Mouse (Mus musculus) brain, adult 10 weeks (tissue): ENCODE measurements around the gene Olfr117. TPM values are rescaled to one million over a fixed set of nuclear protein-coding genes. Genes with fewer than 3 reads are reported as not detected.

Experiments
- polyA plus RNA-seq: library from polyadenylated mRNA; stranded (reverse); fragments of 350-450 nt; fragmentation: Illumina TruSeq; extraction: RNeasy Lipid Tissue Mini Kit (QIAGEN cat#74804); gene quantifications from one replicate; pipeline ENCODE4 v1.2.3, GENCODE M21; 2015; ENCODE audit warnings: low read depth, low replicate concordance

Olfr117 gene
- polyA plus RNA-seq, result not detected

DNA sequence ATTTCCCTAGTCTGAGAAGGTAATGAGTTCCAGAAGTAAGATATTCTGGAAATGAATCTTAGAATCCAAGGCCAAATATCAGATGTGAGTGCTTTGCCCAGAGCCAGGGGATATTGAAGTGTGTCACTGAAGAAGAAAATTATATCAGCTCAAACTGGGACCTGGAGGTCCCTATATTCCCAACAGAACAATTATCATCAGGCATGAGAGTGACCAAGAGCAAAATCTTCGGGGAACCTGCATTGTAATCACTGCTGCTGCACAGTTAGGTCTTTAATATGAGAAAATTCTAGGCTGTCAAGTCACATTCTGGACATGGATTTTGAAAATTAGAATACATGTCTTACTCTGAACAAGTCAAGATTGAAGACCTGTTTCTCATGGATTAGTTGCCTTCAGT is at the start of gene Olfr117:
Gene Olfr117, minus strand, starts transcription at position 101 of the 400 bp plus-strand sequence.

DNA sequence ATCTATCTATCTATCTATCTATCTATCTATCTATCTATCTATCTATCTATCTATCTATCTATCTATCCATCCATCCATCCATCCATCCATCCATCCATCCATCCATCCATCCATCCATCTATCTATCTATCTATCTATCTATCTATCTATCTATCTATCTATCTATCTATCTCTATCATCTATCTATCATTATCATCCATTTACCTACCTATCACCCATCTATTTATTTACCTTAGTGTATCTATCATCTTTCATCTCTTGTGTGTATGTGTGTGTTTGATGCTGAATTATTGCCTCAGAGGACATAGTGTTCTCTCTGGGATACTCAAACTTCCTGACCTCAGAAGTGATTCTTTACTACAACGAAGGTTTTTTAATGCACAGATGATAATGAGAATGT is 32.7 kb upstream of the Olfr117 start, which contains the start of gene Olfr119:
Gene Olfr119, plus strand, starts transcription at position 301 of the 400 bp plus-strand sequence.

DNA sequence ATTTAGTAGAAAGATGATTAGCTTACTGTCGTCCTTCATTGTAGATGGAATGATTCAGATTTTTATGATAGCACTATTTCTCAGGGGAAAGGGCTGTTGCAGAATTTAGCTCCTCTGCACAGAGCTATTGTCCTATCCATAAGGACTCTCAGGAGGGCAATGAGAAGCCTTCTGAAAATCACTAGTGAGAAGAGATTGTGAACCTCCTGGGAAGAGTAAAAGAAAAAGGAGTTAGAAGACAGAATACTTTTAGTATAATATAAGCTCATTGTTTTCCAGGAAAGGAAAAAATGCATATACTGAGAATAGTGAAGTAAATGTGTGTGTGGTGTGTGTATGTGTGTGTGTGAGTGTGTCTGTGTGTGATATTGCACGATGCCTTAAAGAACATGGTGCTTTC is 3.1 kb upstream of the Olfr117 start, which contains the start of gene Olfr118:
Gene Olfr118, plus strand, starts transcription at position 301 of the 400 bp plus-strand sequence.

DNA sequence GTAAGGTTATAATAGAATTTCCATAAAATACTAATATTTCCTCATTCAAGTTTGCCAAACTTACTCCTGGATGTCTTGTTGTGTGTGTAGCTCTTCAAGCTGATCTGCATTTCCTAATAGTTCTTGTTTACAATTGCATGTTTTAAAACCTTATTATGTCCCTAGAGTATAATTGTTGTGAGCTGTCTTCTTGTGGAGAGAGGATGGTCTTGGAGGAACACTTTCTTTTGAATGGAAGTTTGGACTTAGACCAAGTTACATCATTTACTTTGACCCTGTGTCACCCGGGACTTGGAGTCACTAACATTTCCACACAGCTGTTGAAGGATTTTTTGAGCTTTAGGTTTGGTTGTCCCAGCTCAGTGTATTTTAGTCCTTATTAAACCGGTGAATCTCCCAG is 36.6 kb downstream of the Olfr117 start, which contains the start of the genes Olfr115 and Olfr116:
Gene Olfr115, minus strand, starts transcription at position 101 of the 400 bp plus-strand sequence.
Gene Olfr116, minus strand, starts transcription at position 191 of the 400 bp plus-strand sequence.

Other genes starting within 250 kb of the Olfr117 start
- not detected for gene Olfr108, start 218.3 kb downstream of the Olfr117 start, polyA plus RNA-seq
- not detected for gene Olfr109, start 204.9 kb downstream of the Olfr117 start, polyA plus RNA-seq
- not detected for gene H2-M2, start 180.2 kb downstream of the Olfr117 start, polyA plus RNA-seq
- not detected for gene Olfr110, start 171.3 kb downstream of the Olfr117 start, polyA plus RNA-seq
- not detected for gene Olfr111, start 155.8 kb downstream of the Olfr117 start, polyA plus RNA-seq
- not detected for gene Olfr112, start 94.3 kb downstream of the Olfr117 start, polyA plus RNA-seq
- not detected for gene Olfr113, start 86.1 kb downstream of the Olfr117 start, polyA plus RNA-seq
- gene Olfr114, start 71.0 kb downstream of the Olfr117 start, polyA plus RNA-seq, result not detected
- not detected for gene Olfr115, start 36.7 kb downstream of the Olfr117 start, polyA plus RNA-seq
- not detected for gene Olfr116, start 36.6 kb downstream of the Olfr117 start, polyA plus RNA-seq
- gene Olfr118, start 3.2 kb upstream of the Olfr117 start, polyA plus RNA-seq, result not detected
- not detected for gene Olfr119, start 32.8 kb upstream of the Olfr117 start, polyA plus RNA-seq
- gene Olfr120, start 58.0 kb upstream of the Olfr117 start, polyA plus RNA-seq, result not detected
- not detected for gene Olfr121, start 85.1 kb upstream of the Olfr117 start, polyA plus RNA-seq
- gene Olfr122, start 104.8 kb upstream of the Olfr117 start, polyA plus RNA-seq, result not detected
- not detected for gene Olfr123, start 129.7 kb upstream of the Olfr117 start, polyA plus RNA-seq
- not detected for gene Olfr124, start 136.1 kb upstream of the Olfr117 start, polyA plus RNA-seq
- not detected for gene Olfr125, start 169.2 kb upstream of the Olfr117 start, polyA plus RNA-seq
- gene Olfr126, start 183.7 kb upstream of the Olfr117 start, polyA plus RNA-seq, result not detected
- not detected for gene Olfr127, start 236.7 kb upstream of the Olfr117 start, polyA plus RNA-seq